Mouse (Mus musculus) mature B cell (primary cell): ENCODE data around the gene Zbtb32.

ENCODE experiments used
- in situ Hi-C: fragments of 300-500 bp; cut with MboI; formaldehyde crosslinking; loops from 2 replicates; pipeline ENCODE4 v1.14.3; 2019

Gene Zbtb32

GRCm38 (mm10) chr7:30566033-30566432, 32.7 kb downstream of the Zbtb32 start:
- in situ Hi-C loops, result no loop called here

DNA sequence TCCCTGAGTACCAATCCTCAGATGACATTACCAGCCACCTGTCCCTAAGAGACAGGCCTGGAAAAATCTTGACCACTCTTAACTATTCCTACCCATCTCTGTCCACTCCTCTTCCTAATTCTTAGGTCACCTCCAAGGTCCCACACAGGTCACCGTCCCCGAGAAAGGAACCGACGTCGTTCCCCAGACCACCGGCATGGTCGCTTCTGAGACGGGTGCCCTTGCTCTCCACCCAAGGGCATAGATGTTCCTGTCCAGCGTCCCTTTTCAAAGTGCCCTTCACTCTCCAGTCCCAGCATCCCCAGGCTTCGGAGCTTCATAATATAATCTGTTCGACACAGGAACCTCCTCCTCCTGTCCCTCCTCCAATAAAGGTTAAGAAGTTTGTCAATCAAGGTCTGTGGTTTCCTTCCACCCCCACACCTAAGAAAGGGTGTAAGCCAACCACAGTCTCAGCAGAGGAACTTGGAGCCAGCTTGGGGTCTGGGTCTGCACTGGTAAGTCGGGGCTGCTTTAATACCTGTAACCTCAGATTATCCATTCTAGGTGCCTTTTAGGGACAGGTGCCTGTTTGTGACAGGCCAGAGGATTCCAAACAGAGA, 33.6 kb downstream of the Zbtb32 start, which contains the start of gene Igflr1:
Igflr1 (plus strand) TSS at position 458 of the 602 bp plus-strand sequence.
- in situ Hi-C loops, result no loop called here

GRCm38 (mm10) chr7:30563906-30564280, 34.8 kb downstream of the Zbtb32 start:
- in situ Hi-C loops, result no loop called here

- in situ Hi-C loops, result no loop called here
These were observed 35.4 kb downstream of the Zbtb32 start, which contains the start of the genes U2af1l4, Gm49396 and Psenen for GRCm38 (mm10) chr7:30563117-30563905. Gene U2af1l4, plus strand, starts transcription at chr7:30563301. Gene Gm49396, plus strand, starts transcription at chr7:30563344. Gene Psenen, minus strand, starts transcription at chr7:30563627.

DNA sequence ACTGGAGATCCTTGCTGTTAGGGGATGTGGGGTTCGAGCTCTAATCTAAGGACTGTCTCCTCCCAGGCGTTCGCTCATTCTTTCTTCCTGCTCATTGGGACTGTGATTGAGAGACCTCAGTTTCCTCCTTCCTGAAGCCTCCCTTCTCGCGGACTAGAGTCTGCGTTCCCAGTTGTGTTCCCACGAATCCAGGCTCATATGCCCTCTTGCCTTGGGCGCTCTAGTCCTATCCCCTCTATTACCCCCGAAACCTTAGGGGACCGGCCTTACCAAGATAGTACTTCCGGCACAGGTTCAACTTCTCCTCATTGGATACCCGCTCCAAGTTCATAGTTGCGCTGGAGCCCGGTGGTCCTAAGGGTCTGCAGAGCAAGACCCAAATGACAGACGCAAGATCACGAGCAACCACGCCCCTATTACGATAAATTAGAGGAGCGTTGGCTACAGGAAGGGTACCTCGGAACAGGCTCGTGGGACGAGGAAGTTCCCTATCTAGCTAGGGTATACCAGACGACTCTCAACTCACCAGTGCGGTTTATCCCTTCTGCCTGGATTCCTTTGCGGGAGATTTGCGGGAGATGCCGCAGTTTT, 36.1 kb downstream of the Zbtb32 start:
- in situ Hi-C loops, result no loop called here

DNA sequence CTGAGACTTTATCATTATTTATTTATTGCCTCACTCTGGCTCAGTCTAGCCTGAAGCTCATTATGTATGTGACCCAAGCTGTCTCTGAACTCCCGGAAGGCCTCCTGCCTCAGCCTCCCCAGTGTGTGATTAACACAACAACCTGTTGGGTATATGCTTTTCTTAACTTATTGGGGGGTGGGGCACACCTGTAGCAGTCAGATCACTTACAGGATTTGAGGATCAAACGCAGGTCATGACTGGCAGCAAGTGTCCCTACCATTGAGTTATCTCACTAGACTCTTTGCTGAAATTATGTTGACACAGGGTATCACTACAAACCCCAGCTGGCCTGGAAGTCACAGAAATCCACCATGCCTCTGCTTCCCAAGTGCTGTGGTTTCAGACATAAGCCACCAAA, 38.4 kb downstream of the Zbtb32 start:
- in situ Hi-C loops, result no loop called here

GRCm38 (mm10) chr7:30559443-30559954, 39.2 kb downstream of the Zbtb32 start, which contains the start of gene Lin37:
Gene Lin37, minus strand, starts transcription at chr7:30559838.
- in situ Hi-C loops, result no loop called here

GRCm38 (mm10) chr7:30558656-30559442, 39.9 kb downstream of the Zbtb32 start:
- in situ Hi-C loops, result no loop called here

GRCm38 (mm10) chr7:30557901-30558514, 40.7 kb downstream of the Zbtb32 start:
- in situ Hi-C loops, result no loop called here

DNA sequence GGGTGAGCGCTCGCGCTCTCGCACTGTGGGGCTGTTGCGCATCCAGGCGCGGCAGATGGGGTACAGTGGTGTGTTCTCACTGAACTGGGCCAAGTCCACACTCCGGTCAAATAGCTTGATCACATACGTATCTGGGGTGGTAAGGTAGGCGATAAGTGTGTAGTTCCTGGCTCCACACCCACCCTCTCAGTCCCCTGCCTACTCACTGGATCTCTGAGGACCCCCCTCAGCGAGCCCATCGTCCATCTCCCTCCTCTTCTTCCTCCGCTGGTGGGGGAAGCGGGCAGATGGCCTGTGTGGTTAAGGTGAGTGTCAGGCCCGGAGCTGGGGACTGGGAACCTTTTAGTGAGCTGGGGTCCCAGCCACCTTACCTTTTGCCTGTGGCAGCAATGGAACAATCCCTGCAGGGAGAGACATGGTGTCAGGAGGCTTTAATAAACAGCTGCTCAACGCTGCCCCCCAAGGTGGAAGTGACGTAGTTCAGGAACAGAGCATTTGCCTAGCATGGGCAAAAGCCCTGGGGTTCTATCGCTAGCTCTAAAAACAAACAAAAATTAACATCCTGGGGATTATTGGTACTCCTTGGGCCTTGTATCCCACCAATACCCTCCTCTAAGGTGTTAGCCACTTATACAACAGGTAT, 41.7 kb downstream of the Zbtb32 start:
- in situ Hi-C loops, result no loop called here

- in situ Hi-C loops, result no loop called here
These were observed 44.7 kb downstream of the Zbtb32 start for GRCm38 (mm10) chr7:30553810-30554584.

DNA sequence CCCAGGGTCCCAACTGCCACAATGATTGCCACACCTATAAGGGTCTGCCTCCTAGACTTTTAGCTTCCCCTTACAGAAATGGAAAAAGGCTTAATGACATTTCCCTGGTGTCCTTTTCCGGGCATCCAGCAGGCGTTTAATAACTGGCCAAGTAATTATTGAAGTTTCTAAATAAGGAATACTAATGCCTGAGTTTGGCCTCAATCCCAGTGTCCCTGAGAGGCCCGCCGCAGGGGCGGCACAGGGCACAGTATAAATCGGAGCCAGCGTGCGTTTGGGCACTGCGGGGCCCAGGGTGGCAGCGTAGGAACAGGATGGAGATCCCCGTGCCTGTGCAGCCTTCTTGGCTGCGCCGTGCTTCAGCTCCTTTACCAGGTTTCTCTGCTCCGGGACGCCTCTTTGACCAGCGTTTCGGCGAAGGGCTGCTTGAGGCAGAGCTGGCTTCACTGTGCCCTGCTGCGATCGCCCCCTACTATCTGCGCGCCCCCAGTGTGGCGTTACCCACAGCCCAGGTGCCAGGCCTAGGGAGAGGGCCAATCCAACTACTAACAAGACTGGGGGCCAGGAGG, 45.6 kb downstream of the Zbtb32 start:
- in situ Hi-C loops, result no loop called here

DNA sequence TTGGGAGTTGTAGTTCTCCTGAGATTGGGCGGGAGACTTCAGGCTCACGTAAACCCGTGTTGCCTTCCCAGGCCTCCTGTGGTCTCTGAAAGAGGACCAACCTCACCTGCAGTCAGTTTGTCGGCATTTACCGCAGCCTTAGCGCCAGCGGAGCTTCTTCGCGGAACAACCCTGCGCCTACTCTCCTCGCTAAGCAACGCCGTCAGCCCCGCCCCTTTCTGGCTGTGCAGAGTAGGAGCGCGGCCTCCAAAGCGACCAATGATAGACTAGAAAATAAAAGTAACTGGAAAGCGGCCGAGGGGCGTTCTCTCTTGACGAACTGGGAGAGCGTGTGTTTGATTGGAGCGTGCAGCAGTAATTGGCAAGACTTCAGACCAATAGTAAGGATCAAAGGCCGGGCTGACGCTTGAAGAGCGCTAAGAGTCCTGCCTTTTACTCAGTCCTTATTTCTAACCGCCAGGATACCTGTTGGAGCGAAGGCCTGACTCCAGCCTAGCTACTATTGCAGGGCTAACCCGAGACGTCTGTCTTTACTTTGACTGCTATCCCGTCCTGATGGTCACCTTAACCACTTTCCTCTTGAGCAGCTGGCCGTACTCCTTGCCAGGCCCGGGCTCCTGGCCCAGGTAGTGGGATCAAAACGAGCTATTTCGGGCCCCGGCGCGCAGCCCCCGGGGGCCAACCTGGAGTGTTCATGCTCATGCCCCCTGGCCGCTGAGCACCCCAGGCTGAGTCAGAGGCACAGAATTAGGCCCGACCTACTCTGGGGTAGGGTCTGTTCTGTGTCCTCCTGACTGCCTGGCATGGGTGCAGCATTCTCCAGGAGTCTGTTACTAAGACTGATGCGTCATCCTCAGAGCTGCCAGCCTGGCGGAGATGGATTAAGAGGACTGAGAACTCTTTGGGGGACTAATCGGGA, 46.3 kb downstream of the Zbtb32 start, which contains the start of the genes Hspb6 and Proser3:
Hspb6 (plus strand) TSS at position 77 of the 919 bp plus-strand sequence.
Proser3 (minus strand) TSS at position 198 of the 919 bp plus-strand sequence.
- in situ Hi-C loops, result no loop called here

- in situ Hi-C loops, result no loop called here
These were observed 47.1 kb downstream of the Zbtb32 start for GRCm38 (mm10) chr7:30551445-30552101.

- in situ Hi-C loops, result no loop called here
These were observed 48.1 kb downstream of the Zbtb32 start for GRCm38 (mm10) chr7:30550603-30551002.

DNA sequence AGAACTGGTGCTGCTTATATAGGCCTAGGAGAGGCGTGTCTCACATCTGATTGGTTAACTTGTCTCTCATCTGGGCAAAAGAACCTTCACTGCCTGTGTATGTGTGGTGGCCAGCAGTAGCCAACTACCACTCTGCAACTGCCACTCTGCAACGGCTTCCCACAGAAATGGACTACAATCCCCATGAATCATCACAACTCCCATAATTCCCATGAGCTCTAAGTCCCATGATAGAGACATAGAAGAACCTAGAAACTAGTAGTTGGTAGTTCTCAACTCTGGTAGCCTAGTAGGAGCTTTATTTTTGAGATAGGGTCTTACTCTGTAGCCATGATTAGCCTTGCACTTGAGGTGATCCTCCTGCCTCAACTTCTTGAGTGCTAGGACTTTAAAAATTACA, 48.8 kb downstream of the Zbtb32 start:
- in situ Hi-C loops, result no loop called here

DNA sequence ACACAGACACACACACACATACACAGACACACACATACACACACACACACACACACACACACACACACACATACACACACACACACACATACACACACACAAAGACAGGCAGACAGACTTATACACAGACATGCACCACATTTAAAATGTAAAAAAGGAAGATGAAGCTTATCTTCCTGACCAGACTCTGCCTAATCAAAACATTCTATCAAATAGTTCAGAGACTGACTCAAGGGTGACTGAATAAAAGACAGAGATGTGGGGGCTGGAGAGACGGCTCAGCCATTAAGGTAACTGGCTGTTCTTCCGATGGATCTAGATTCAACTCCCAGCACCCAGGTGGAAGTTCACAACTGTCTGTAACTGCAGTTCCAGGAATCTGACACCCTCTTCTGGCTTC, 54.4 kb downstream of the Zbtb32 start:
- in situ Hi-C loops, result no loop called here

DNA sequence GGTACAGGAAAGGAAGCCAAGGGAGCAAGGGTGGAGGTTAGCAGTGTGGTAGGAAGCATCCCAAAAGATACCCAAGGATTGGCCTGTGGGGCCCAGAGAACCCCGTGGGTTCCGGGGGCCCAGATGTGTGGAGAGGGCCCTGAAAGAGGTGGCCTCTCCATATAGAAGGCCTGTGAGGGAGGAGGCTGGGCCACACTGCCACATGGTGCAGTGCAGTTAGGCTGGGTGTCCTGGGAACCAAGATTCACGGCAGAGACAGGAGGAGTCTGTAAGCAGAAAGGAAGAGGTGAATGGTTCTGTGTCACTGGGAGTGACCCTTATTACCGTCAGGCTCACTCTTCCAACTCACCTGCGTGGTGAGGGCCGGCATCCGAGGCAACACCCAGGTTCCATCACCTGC, 58.1 kb downstream of the Zbtb32 start:
- in situ Hi-C loops, result no loop called here
